Mouse (Mus musculus): Measurements from ENCODE around the gene 1700024P04Rik.

1700024P04Rik gene

DNA sequence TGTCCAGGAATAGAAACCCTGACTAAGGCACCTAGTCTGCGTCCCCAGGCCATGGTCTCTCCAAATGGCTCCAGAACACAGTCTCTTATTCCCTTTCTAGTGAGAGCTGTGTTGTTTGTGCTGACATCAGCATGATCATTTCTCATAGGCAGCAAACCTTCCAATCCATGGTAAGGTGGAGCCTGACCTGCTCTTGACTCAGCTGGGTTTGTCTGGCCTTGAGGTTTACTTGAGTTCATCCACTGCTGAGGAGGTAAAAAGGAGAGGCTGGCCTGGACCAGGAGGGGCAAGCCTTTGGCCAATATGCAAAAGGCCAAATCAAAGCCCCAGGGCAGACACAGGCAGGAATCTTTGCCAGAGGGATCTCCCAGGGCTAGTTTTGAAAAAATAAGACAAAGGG lies 20.8 kb downstream of the 1700024P04Rik start:
- no peak for DNase-seq (ENCODE audit: low read depth)

DNA sequence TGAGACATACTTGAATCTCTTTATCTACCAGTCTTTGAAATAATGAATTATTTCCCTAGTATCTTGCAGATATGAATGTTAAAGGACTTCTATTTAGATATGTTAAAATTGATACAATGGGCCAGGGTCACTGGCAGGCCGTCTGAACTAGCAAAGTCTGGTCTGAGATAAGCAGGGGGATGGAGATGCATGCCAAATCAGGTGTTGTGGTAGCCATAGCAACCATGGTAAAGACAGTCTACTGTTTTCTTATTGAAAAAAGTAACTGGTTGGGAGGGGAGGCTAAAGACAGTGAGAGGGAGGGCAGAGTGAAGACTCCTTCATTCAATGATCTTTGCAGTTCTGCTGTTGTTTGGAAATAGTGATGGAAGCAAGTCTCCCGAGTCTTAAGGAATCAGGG lies 26.2 kb downstream of the 1700024P04Rik start:
- no peak for DNase-seq (ENCODE audit: low read depth)

DNA sequence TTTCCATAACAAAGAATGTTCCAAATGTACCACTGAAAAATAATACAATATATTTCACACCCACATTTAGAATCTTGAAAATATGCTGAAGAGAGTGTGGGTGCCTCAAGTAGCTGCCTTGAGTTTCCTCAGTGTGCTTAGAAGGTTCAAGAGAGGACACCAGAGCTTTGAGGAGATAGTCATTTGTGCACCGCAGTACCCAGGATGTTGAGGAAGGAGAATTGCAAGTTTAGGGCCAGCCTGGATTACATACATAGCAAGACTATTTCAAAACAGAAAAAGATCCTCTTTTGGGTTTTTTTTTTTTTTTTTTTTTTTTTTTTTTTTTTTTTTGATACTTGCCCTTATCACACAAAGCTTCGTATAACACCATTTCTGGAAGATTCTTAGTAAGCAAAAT lies 28.2 kb downstream of the 1700024P04Rik start:
- peak; percentile 35 for DNase-seq (ENCODE audit: low read depth)

DNA sequence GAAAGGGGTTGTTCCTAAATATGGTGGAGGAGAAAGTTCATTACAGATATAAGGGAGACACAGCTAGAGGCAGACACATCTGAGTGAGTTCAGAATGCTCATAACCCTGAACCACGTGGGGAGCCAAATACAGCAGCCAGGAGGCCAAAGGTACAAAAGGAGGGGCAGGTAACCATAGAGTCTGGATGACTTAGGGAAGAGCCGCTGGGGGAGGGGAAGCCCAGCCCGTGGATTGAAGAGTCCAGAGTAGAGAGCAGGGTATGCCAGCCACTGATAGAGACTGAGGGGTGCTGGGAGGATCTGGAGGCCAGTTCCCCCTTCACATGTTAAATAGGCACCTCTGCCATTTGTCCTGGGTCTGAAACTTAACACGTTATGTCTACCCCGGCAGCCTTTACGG lies 28.7 kb downstream of the 1700024P04Rik start:
- DNase-seq (ENCODE audit: low read depth) = no peak

DNA sequence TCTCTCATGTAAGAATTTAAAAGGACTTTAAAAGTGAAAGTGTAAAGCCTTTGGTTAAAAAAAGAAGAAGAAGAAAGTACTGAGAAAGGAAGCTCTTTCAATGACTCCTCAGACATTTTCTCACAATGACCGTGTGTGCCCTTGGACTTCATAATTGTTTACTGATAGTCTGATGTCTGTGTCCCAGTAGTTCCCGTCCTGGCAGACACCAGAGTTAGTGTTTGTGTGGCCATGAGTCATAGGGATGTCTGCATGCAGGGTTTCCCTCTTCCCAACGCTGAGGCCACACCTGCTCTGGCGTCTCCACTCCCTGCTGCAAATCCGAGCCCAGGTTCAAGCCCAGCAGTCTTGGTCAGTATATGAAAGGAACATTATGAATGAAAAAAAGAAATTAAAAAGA lies 29.1 kb downstream of the 1700024P04Rik start:
- peak; percentile 30 for DNase-seq (ENCODE audit: low read depth)

DNA sequence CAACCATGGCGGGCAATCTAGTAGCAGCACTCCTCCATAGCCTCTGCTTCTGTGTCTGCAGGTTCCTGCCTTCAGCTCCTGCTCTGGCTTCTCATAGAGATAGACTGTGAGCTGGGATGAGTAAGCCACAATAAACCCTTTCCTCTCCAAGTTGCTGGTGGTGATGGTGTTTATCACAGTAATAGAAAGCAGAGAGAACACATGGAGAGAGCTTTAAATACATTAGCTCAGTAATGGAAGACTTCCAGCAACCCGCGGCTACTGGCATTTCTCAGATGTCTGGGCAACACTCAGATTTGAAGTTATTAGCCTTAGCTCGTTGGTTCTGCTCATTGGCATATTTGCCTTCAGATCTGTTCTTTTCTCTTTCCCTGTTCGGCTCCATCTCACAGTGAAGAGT lies 30.5 kb downstream of the 1700024P04Rik start:
- DNase-seq (ENCODE audit: low read depth) = no peak

DNA sequence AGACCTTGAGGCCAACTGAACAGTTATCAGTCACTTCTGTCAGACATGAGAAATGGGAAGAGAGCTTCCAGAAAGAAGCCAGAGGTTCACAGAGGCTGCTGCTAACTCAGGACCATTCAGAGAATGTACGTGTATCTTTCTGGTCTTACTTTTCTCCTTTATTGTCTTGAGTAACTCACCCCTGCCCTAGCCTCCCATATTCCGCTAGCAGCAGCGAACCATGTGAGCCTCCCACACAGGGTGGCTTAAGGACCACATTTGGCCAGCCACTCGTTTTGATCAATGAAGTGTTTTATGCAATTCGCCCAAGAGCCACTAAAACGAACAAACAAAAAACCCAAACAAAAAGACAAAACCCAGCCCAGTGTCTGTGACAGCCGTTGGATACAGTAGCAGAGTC lies 32.4 kb downstream of the 1700024P04Rik start:
- no peak for DNase-seq (ENCODE audit: low read depth)

DNA sequence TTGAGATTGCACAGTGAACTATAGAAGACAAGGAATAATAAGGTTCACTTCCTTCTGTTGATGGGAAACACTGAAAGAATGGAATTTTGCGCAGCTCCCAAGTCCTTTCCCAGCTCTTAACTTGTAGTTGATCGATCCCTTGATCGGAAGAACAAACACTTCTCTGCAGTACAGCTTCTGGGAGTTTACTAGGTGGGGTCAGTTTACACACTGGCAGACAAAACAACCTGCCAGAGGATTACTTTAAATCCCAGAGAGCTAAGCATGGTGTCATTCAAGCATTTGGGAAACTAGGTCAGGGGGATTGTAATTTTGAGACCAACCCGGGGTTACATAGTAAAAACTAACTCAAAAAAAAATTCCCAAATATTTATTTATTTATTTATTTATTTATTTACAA lies 36.2 kb downstream of the 1700024P04Rik start:
- no peak for DNase-seq (ENCODE audit: low read depth)

DNA sequence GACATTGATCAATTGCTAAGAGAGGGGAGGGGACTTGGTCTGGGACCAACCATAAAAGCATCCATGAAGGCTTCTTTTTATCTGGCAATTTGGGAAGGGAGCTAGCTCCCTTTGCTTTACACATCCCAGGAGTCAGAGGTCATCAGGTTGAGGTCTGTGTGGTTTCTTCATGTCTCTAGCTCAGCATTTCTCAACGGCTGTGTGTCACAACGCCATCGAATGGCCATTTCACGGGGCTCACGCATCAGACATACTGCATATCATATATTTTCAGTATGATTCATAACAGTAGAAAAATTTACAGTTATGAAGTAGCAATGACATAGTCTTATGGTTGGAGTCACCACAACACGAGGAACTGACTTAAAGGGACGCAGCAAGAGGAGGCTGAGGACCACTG lies 37.9 kb downstream of the 1700024P04Rik start:
- peak; percentile 54 for DNase-seq (ENCODE audit: low read depth)

DNA sequence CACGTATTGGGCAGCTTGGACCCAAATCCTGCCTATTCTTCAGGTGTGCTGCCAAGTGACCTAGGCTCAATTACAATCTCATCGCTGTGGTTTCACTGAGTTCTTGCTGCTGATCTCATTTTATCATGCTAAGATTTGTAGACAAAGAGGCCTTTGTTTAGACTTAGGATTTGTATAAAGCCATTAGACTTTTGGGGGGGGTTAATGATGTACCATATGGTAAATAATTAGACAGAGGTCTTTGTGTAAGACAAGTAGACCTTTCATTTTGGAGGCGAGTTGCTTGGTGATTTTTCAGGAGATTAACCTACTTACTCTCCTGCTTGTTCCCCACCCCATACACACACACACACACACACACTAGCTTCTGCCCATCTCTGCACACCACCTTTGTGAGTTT lies 38.5 kb downstream of the 1700024P04Rik start:
- DNase-seq (ENCODE audit: low read depth) = no peak

DNA sequence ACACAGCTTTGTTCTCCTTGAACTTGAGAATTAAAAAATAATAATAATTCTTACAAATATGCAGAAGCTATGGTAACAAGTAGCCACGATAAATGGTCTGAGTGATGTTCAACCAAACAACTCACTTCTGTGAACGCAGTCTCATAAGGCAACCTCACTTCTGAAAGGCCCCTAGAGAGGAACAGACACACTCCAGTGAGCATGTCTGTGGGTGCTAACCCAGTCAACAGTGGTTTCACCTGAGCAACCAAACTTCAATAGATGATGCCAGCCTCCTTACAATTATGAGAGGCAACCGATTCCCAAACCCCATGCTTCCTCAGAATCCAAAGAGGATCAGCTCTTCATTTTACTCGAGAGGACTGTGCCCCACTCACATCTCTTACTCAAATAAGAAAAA lies 39.0 kb downstream of the 1700024P04Rik start:
- DNase-seq (ENCODE audit: low read depth) = no peak

DNA sequence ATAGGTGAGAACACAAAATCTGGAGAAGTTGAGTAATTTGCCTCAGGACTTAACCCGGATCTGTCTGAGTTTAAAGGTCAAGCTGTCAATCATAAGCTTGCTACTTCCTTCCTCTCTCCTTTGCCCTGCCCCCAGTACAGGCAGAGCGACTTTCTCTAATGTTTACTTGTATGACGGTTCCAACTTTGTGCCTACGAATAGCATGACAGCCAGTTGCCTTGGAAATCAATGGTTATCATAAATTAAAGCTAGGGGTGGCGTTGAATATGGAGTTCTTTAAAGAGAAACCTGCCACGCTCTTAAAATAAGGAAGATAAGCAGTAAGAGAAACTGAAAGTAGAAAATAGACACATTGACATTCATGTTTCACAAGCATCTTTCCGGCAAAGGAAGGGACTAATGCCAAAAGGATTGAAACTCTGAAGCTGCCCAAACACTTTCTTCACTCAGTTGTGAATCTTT lies 39.7 kb downstream of the 1700024P04Rik start:
- peak; percentile 84 for DNase-seq (ENCODE audit: low read depth)

DNA sequence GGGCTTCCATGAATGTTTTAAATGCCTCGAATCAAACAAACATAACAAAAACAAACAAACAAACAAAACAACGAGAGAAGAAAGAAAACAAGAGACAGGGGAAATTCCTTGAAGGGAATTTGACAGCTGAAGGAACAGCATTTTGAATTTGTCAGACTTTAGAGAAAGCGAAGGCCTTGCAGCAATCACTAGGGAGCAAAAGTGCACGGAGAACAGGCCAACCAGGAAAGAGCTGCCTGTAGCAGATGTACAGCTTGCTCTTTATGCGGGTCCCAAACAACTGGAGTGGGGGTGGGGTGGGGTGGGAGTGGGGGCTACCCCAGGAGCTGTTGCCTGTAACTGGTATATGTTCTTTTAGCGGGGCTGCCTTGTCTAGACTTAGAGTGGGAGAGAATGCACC lies 42.0 kb downstream of the 1700024P04Rik start:
- no peak for DNase-seq (ENCODE audit: low read depth)

DNA sequence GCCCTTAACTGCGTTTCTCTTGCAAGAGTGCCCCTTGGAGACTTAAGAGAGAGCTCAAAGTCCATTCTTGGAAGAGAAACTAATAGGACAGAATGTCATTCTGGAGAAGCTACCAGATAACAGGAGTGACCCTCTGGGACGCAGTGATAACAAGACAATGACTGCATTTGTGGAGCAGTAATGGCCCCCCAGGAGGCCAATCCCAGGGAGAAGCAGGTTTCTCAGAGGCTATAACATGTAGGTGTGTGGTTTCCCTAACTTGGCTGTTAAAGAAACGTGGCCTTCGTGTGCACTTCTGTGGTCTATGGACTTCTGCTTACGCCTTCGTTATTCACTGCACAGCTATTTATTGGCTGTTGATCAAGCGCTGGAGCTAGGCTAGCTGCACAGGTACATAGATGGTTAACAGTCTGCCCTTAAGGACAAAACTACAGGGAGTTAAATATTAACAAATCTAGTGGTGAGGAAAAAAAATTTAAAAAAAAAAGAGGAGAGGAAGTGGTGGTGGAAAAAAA lies 42.5 kb downstream of the 1700024P04Rik start:
- no peak for DNase-seq (ENCODE audit: low read depth)

DNA sequence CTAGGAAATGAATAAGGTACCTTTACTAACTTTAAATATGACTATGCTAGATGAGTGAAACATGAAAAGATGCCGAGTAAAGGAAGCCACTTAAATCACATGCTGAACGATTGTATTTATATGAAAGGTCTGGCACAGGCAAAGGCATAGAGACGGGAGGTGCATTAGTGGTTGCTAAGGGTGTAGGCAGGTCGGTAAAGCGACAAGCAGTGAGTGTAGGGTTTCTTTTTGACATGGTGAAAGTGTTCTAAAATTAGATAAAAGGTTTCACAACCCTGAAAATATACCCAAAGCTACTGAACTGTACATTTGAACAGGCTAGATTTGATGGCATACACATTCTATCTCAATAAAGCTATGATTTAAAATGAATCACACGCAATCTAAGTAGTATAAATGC lies 47.3 kb downstream of the 1700024P04Rik start:
- DNase-seq (ENCODE audit: low read depth) = no peak
